Mouse (Mus musculus): ENCODE data around the gene Hsdl2.

GRCm38 (mm10) chr4:59642039-59642438, 60.7 kb downstream of the Hsdl2 start:
- TF ChIP-seq POLR2A (IDR thresholded peaks at IDR 0.05; ENCODE audit: extremely low read depth, insufficient read depth, low read length) (no peak), CTCF (IDR thresholded peaks at IDR 0.05; ENCODE audit: low read depth, low read length) (no peak)

Measured in liver, adult 2 months (tissue).